Mouse (Mus musculus) hindlimb bud, embryonic 11.5 days (tissue): Measurements from ENCODE around the gene Cd2.

ENCODE experiments used
- DNase-seq: peaks from one replicate; pipeline ENCODE4 v3.0.0-alpha.2; 2012; ENCODE audit warnings: low read depth, low spot score; ENCODE audit errors: extremely low spot score

Gene Cd2

GRCm38 (mm10) chr3:101287911-101288311, at the start of gene Cd2:
Gene Cd2, minus strand, starts transcription at chr3:101287939.
- no peak for DNase-seq

- peak; percentile 78 for DNase-seq
Observed at GRCm38 (mm10) chr3:101328617-101329016, 40.9 kb upstream of the Cd2 start.

GRCm38 (mm10) chr3:101327248-101327647, 39.5 kb upstream of the Cd2 start:
- DNase-seq: no peak

GRCm38 (mm10) chr3:101322437-101322836, 34.7 kb upstream of the Cd2 start:
- DNase-seq: no peak

GRCm38 (mm10) chr3:101320874-101321273, 33.1 kb upstream of the Cd2 start:
- DNase-seq: no peak

- no peak for DNase-seq
Observed at GRCm38 (mm10) chr3:101318516-101319170, 30.9 kb upstream of the Cd2 start.

GRCm38 (mm10) chr3:101318115-101318514, 30.4 kb upstream of the Cd2 start:
- no peak for DNase-seq

GRCm38 (mm10) chr3:101314954-101315353, 27.2 kb upstream of the Cd2 start:
- DNase-seq: no peak

GRCm38 (mm10) chr3:101313266-101314051, 25.7 kb upstream of the Cd2 start:
- DNase-seq: no peak

GRCm38 (mm10) chr3:101310977-101311376, 23.2 kb upstream of the Cd2 start:
- no peak for DNase-seq

GRCm38 (mm10) chr3:101309626-101310025, 21.9 kb upstream of the Cd2 start:
- no peak for DNase-seq

- no peak for DNase-seq
Observed at GRCm38 (mm10) chr3:101306090-101306489, 18.4 kb upstream of the Cd2 start.

GRCm38 (mm10) chr3:101305046-101305445, 17.3 kb upstream of the Cd2 start:
- no peak for DNase-seq

GRCm38 (mm10) chr3:101304156-101304555, 16.4 kb upstream of the Cd2 start:
- DNase-seq: peak; percentile 73

GRCm38 (mm10) chr3:101300271-101301071, 12.7 kb upstream of the Cd2 start:
- DNase-seq: no peak

GRCm38 (mm10) chr3:101299591-101299990, 11.9 kb upstream of the Cd2 start:
- no peak for DNase-seq

GRCm38 (mm10) chr3:101297221-101297620, 9.5 kb upstream of the Cd2 start:
- DNase-seq: no peak

GRCm38 (mm10) chr3:101295931-101296820, 8.4 kb upstream of the Cd2 start:
- DNase-seq: no peak

GRCm38 (mm10) chr3:101295366-101295867, 7.7 kb upstream of the Cd2 start:
- DNase-seq: peak; percentile 85
